Mouse (Mus musculus) layer of hippocampus, adult 6 months (tissue): ENCODE results near the gene Scgb1b17. TPM values are rescaled to one million over a fixed set of nuclear protein-coding genes. Genes with fewer than 3 reads are reported as not detected.

Source experiments
- long read RNA-seq, 2 experiments: library from polyadenylated mRNA; unstranded; transcript quantifications; one replicate each; pipeline ENCODE4 v2.0.0; 2019 to 2020
- polyA plus RNA-seq: library from polyadenylated mRNA; unstranded; fragments of <200 nt; fragmentation: Nextera tagmentation; gene quantifications from 2 replicates; pipeline ENCODE4 v1.2.3, GENCODE M21; 2021

Gene Scgb1b17
- not detected in 2 replicates for polyA plus RNA-seq
- long read RNA-seq, experiment 1: 0 reads
- long read RNA-seq, experiment 2: 0 reads

DNA sequence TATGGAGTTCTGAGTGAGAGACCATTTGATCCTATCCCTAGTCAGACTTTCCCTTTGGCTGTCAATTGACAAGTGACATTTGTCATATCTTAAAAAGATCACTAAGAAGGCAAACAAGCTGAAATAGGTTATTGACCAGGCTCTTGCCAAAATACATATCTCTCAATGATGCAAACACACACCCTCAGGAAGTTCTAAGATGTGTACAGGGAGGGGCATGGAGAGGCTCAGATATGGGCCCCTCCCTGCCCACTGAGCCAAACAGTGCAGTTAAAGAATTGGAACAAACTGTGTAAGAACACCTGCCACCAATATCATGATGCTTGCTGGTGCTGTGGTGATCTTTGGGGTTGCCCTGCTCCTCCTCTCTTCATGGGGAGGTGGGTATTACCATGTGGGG lies at the start of gene Scgb1b17:
Gene Scgb1b17 (plus strand): TSS at position 301 of the 400 bp plus-strand sequence.

DNA sequence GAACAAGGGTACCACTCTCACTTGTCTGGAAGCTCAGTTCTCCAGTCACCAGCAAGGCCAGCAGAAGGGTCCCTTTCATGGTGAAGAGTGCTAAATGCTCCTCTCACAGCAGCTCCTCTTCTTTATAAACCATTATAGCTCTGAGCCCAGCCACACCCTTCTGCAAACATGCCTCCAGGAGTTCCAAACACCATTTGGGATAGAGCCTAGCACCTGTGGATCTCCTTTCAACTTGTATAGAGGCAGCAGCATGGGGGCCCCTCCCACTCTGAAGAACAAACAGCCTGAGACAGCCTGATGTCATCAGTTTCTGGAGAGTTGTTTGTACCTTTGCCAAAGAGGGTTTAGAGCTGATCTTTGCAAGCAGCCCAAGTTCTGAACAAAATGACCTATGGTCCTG lies 6.8 kb upstream of the Scgb1b17 start, which contains the start of gene Scgb2b17:
Gene Scgb2b17 (minus strand): TSS at position 101 of the 400 bp plus-strand sequence.

Other genes with a start within 250 kb of the Scgb1b17 start
- gene Scgb2b15, start 233.8 kb upstream of the Scgb1b17 start, polyA plus RNA-seq: not detected in 2 replicates
- gene Scgb1b15, start 226.9 kb upstream of the Scgb1b17 start, polyA plus RNA-seq: not detected in 2 replicates
- gene Scgb2b17, start 6.9 kb upstream of the Scgb1b17 start, polyA plus RNA-seq: not detected in 2 replicates
- not detected in 2 replicates for gene Scgb2b18, start 110.4 kb downstream of the Scgb1b17 start, polyA plus RNA-seq
- not detected in 2 replicates for gene Scgb1b18, start 122.1 kb downstream of the Scgb1b17 start, polyA plus RNA-seq
- gene Scgb2b19, start 216.9 kb downstream of the Scgb1b17 start, polyA plus RNA-seq: not detected in 2 replicates
- not detected in 2 replicates for gene Scgb1b19, start 223.8 kb downstream of the Scgb1b17 start, polyA plus RNA-seq